Mouse (Mus musculus): ENCODE measurements around the gene Ptpru. TPM values are rescaled to one million over a fixed set of nuclear protein-coding genes. Genes with fewer than 3 reads are reported as not detected.

Ptpru gene
- polyA plus RNA-seq, 1 experiment: 1.0 TPM

GRCm38 (mm10) chr4:131762211-131762784 lies 75.8 kb downstream of the Ptpru start:
- no peak for TF ChIP-seq SRF (IDR thresholded peaks at IDR 0.05; ENCODE audit: control insufficient read depth, insufficient read length, low read depth)
- TF ChIP-seq TCF3 (IDR thresholded peaks at IDR 0.05; ENCODE audit: insufficient read length, low read depth): no peak
- no peak for TF ChIP-seq E2F4 (IDR thresholded peaks at IDR 0.05; ENCODE audit: insufficient read depth)
- no peak for TF ChIP-seq REST (IDR thresholded peaks at IDR 0.05; ENCODE audit: insufficient read depth, insufficient read length)
- TF ChIP-seq TCF12 (IDR thresholded peaks at IDR 0.05; ENCODE audit: insufficient read depth, poor library complexity, severe bottlenecking): no peak
- no peak for TF ChIP-seq USF1 (IDR thresholded peaks at IDR 0.05; ENCODE audit: low read depth)
- no peak for TF ChIP-seq POLR2A (IDR thresholded peaks at IDR 0.05; ENCODE audit: insufficient read length, low read depth)
- TF ChIP-seq CEBPB (IDR thresholded peaks at IDR 0.05; ENCODE audit: insufficient read depth, poor library complexity, severe bottlenecking): no peak
- TF ChIP-seq POLR2AphosphoS2 (IDR thresholded peaks at IDR 0.05; ENCODE audit: insufficient read length, low read depth): no peak
- TF ChIP-seq MYOG (IDR thresholded peaks at IDR 0.05; ENCODE audit: control insufficient read depth in 1 of 3, insufficient read depth in 1 of 3, insufficient read length in 2 of 3, low read depth in 2 of 3): no peak
- TF ChIP-seq MYOD1 (IDR thresholded peaks at IDR 0.05; ENCODE audit: control insufficient read depth in 1 of 3, insufficient read length in 2 of 3, low read depth in 2 of 3): no peak
- no peak for TF ChIP-seq MAX (IDR thresholded peaks at IDR 0.05; ENCODE audit: low read depth)
- no peaks in the 10 kb centered on the region for H3K79me2 ChIP-seq (ENCODE audit: control insufficient read depth, insufficient read depth)
- H3K36me3 ChIP-seq (ENCODE audit: control insufficient read depth, insufficient read depth): no peaks in the 10 kb centered on the region
- no peak overlapping the region for H3K4me2 ChIP-seq (ENCODE audit: low read depth)
- no peak overlapping the region for H3K4me3 ChIP-seq
- H3K27me3 ChIP-seq (ENCODE audit: control insufficient read depth, insufficient read depth, insufficient read length): no peaks in the 10 kb centered on the region
- H3ac ChIP-seq (ENCODE audit: control insufficient read depth, insufficient read length): no peak overlapping the region

DNA sequence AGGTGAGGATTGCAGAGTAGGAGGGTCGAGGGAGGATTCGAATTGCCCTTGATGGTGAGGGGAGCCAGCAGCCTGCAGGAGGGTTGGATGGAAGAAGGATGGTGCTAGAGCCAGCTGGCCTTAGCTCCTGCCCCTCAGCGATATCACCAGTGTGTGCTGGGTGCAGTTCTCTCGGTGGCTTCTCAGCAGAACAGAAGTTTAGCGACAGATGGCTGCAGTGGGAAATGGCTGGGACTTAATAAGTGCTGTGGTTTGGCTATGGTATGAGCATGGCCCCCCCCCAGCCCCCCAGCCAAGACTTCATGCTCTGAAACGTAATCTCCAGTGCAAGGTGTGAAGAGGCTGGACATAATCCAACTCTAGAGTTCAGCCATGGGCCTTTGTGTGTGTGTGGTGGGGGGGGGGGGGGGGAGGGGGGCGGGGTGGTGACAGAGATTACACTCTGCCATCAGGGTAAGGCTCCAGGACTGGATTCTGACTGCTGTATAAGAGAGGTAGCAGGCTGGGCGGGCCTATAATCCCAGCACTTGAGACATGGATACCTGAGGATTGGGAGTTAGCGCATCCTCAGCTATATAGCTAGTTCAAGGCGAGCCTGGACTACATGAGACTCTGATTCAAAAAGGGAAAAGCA lies 85.8 kb downstream of the Ptpru start:
- TF ChIP-seq TCF3 (IDR thresholded peaks at IDR 0.05; ENCODE audit: insufficient read length, low read depth) (no peak), CEBPB (IDR thresholded peaks at IDR 0.05; ENCODE audit: insufficient read depth, poor library complexity, severe bottlenecking) (no peak), SRF (IDR thresholded peaks at IDR 0.05; ENCODE audit: control insufficient read depth, insufficient read length, low read depth) (no peak), MAX (IDR thresholded peaks at IDR 0.05; ENCODE audit: low read depth) (no peak), POLR2A (IDR thresholded peaks at IDR 0.05; ENCODE audit: insufficient read length, low read depth) (no peak), POLR2AphosphoS2 (IDR thresholded peaks at IDR 0.05; ENCODE audit: insufficient read length, low read depth) (no peak), USF1 (IDR thresholded peaks at IDR 0.05; ENCODE audit: low read depth) (no peak), MYOD1 (IDR thresholded peaks at IDR 0.05; ENCODE audit: control insufficient read depth in 1 of 3, insufficient read length in 2 of 3, low read depth in 2 of 3) (no peak), E2F4 (IDR thresholded peaks at IDR 0.05; ENCODE audit: insufficient read depth) (no peak), TCF12 (IDR thresholded peaks at IDR 0.05; ENCODE audit: insufficient read depth, poor library complexity, severe bottlenecking) (no peak), REST (IDR thresholded peaks at IDR 0.05; ENCODE audit: insufficient read depth, insufficient read length) (no peak), MYOG (IDR thresholded peaks at IDR 0.05; ENCODE audit: control insufficient read depth in 1 of 3, insufficient read depth in 1 of 3, insufficient read length in 2 of 3, low read depth in 2 of 3) (no peak)
- no peaks in the 10 kb centered on the region for H3K79me2 ChIP-seq (ENCODE audit: control insufficient read depth, insufficient read depth)
- H3K27me3 ChIP-seq (ENCODE audit: control insufficient read depth, insufficient read depth, insufficient read length): peaks cover 11% of the 10 kb centered on the region
- H3K4me2 ChIP-seq (ENCODE audit: low read depth): no peak overlapping the region
- no peaks in the 10 kb centered on the region for H3K36me3 ChIP-seq (ENCODE audit: control insufficient read depth, insufficient read depth)
- H3ac ChIP-seq (ENCODE audit: control insufficient read depth, insufficient read length): no peak overlapping the region
- no peak overlapping the region for H3K4me3 ChIP-seq

DNA sequence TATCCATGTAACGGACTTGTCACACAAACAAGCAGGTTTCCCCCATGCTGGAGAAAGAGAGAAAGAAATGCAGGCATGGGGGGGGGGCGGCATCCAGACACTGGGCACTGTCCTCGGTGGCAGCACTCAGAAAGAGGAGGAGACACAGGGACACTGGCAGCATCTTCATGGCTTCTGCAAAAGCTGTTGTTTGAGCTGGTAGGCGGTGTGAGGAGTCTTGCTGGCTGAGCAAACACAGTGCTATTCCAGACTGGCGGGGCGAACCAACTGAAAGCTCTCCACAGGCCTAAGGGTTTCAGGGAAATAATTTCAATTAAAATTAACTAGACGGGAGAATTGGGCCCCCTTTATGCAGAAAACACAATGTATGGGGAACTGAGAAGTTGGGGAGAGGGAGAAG lies 86.5 kb downstream of the Ptpru start:
- no peak for TF ChIP-seq SRF (IDR thresholded peaks at IDR 0.05; ENCODE audit: control insufficient read depth, insufficient read length, low read depth)
- Histone ChIP-seq H3K4me3 (no peak overlapping the region), H3K36me3 (ENCODE audit: control insufficient read depth, insufficient read depth) (no peaks in the 10 kb centered on the region), H3K27me3 (ENCODE audit: control insufficient read depth, insufficient read depth, insufficient read length) (peaks cover 11% of the 10 kb centered on the region), H3K79me2 (ENCODE audit: control insufficient read depth, insufficient read depth) (no peaks in the 10 kb centered on the region), H3K4me2 (ENCODE audit: low read depth) (no peak overlapping the region), H3ac (ENCODE audit: control insufficient read depth, insufficient read length) (no peak overlapping the region)

- no peak overlapping the region for H3K4me3 ChIP-seq
- H3K27me3 ChIP-seq (ENCODE audit: control insufficient read depth, insufficient read depth, insufficient read length): peaks cover 11% of the 10 kb centered on the region
- TF ChIP-seq MAX (IDR thresholded peaks at IDR 0.05; ENCODE audit: low read depth) (no peak), E2F4 (IDR thresholded peaks at IDR 0.05; ENCODE audit: insufficient read depth) (no peak), MYOG (IDR thresholded peaks at IDR 0.05; ENCODE audit: control insufficient read depth in 1 of 3, insufficient read depth in 1 of 3, insufficient read length in 2 of 3, low read depth in 2 of 3) (no peak), POLR2AphosphoS2 (IDR thresholded peaks at IDR 0.05; ENCODE audit: insufficient read length, low read depth) (no peak), TCF3 (IDR thresholded peaks at IDR 0.05; ENCODE audit: insufficient read length, low read depth) (no peak), USF1 (IDR thresholded peaks at IDR 0.05; ENCODE audit: low read depth) (no peak), TCF12 (IDR thresholded peaks at IDR 0.05; ENCODE audit: insufficient read depth, poor library complexity, severe bottlenecking) (no peak), SRF (IDR thresholded peaks at IDR 0.05; ENCODE audit: control insufficient read depth, insufficient read length, low read depth) (no peak), CEBPB (IDR thresholded peaks at IDR 0.05; ENCODE audit: insufficient read depth, poor library complexity, severe bottlenecking) (no peak), POLR2A (IDR thresholded peaks at IDR 0.05; ENCODE audit: insufficient read length, low read depth) (no peak), MYOD1 (IDR thresholded peaks at IDR 0.05; ENCODE audit: control insufficient read depth in 1 of 3, insufficient read length in 2 of 3, low read depth in 2 of 3) (no peak)
Observed at GRCm38 (mm10) chr4:131749802-131750201, 88.3 kb downstream of the Ptpru start.

GRCm38 (mm10) chr4:131744685-131745043 lies 93.4 kb downstream of the Ptpru start:
- Histone ChIP-seq H3ac (ENCODE audit: control insufficient read depth, insufficient read length) (no peak overlapping the region), H3K79me2 (ENCODE audit: control insufficient read depth, insufficient read depth) (no peaks in the 10 kb centered on the region), H3K4me2 (ENCODE audit: low read depth) (no peak overlapping the region), H3K4me3 (no peak overlapping the region), H3K36me3 (ENCODE audit: control insufficient read depth, insufficient read depth) (no peaks in the 10 kb centered on the region), H3K27me3 (ENCODE audit: control insufficient read depth, insufficient read depth, insufficient read length) (no peaks in the 10 kb centered on the region)
- TF ChIP-seq USF1 (IDR thresholded peaks at IDR 0.05; ENCODE audit: low read depth) (no peak), MYOG (IDR thresholded peaks at IDR 0.05; ENCODE audit: control insufficient read depth in 1 of 3, insufficient read depth in 1 of 3, insufficient read length in 2 of 3, low read depth in 2 of 3) (no peak), REST (IDR thresholded peaks at IDR 0.05; ENCODE audit: insufficient read depth, insufficient read length) (no peak), POLR2AphosphoS2 (IDR thresholded peaks at IDR 0.05; ENCODE audit: insufficient read length, low read depth) (no peak), SRF (IDR thresholded peaks at IDR 0.05; ENCODE audit: control insufficient read depth, insufficient read length, low read depth) (no peak), POLR2A (IDR thresholded peaks at IDR 0.05; ENCODE audit: insufficient read length, low read depth) (no peak), MYOD1 (IDR thresholded peaks at IDR 0.05; ENCODE audit: control insufficient read depth in 1 of 3, insufficient read length in 2 of 3, low read depth in 2 of 3) (no peak), MAX (IDR thresholded peaks at IDR 0.05; ENCODE audit: low read depth) (no peak), TCF12 (IDR thresholded peaks at IDR 0.05; ENCODE audit: insufficient read depth, poor library complexity, severe bottlenecking) (no peak), TCF3 (IDR thresholded peaks at IDR 0.05; ENCODE audit: insufficient read length, low read depth) (no peak), CEBPB (IDR thresholded peaks at IDR 0.05; ENCODE audit: insufficient read depth, poor library complexity, severe bottlenecking) (no peak), E2F4 (IDR thresholded peaks at IDR 0.05; ENCODE audit: insufficient read depth) (no peak)

More at GRCm38 (mm10) chr4:131749802-131750201, 88.3 kb downstream of the Ptpru start:
- no peaks in the 10 kb centered on the region for H3K36me3 ChIP-seq (ENCODE audit: control insufficient read depth, insufficient read depth)
- H3ac ChIP-seq (ENCODE audit: control insufficient read depth, insufficient read length): no peak overlapping the region
- no peaks in the 10 kb centered on the region for H3K79me2 ChIP-seq (ENCODE audit: control insufficient read depth, insufficient read depth)
- no peak overlapping the region for H3K4me2 ChIP-seq (ENCODE audit: low read depth)

Measured in myocyte (in vitro differentiated cells).